Mouse (Mus musculus) thymus, postnatal 36 days (tissue): ENCODE measurements at regions not wholly inside any gene's neighbourhood (a gene's known extent, or its start where the extent isn't known, plus 50 kb on each side); places are given as distances from the start of the nearest gene placed in this dataset.

Source experiments
- DNase-seq, 2 experiments: peaks; one replicate each; pipeline ENCODE4 v3.0.0; 2022; ENCODE audit warnings: mixed read lengths in 2 of 2

DNA sequence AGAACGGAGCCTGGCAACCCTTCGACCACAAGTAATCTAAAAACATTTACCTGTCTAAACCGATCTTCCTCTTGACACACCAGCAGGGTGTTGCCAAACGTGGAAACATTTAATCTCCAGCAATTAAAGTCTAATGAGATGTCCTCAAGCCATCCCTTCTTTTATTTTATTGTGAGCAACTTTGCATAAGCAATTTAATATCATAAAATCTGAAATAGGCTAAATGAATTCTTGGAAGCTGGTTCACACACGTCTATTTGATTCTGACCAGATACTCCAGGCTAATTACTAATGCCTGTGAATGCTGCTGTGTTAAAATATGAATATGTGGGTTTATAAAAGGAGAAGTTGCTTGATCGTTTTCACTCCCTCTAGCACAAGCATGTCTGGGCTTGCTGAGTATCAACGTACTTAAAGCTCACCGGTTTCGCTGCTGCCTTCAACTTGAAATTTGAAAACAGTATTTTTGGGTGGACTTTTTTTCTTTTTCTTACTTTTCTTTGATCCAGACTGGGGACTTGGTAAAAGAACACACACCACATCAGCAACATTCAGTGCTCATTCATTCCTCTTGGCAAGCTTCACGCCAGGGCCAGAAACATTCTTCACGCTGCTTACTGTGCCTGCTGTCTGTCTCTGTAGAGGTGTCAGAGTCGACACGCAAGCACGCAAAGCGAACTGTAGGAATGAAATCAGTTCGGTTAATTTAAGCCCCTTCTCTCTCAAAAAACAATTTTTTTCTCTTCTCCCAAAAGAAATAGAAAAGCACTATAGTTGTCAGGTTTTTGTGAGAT lies 194.4 kb downstream of the Npr3 start:
- no peak for DNase-seq

DNA sequence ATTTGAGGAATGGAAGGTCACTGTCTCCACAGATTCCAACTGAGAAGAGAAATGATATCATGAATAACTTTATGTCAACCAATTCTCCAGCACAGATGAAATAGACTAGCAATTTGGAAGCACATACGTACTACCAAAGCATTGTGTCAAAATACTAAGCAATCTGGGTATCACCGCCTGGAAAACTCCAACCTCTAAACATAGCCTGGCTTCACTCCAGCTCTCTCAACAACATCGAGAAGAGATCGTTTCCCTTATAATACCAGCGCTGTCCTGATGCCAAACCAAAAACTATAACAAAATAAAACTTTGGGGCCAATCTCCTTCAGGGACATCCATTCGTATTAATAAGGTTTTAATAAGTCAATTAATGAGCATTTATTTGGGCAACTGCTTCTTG lies 205.8 kb downstream of the Npr3 start:
- no peak for DNase-seq

DNA sequence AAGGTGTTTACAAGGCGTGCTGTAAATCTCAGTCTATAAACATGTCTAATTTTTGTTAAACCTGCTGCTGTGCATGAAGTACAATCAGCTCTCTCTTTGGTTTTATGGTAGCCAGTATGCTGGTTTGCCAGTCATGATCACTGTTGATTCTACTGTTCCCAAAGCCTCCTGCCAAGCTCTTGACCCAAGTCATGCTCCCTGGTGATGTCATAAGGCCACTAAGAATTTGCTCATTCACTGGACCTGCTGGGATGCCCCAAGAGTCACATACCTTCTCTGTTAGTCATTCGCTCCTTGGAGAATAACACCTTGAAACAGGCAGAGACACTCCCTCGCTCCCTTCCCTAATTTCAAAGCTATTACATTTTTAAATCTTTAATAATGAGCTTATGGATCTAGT lies 207.2 kb downstream of the Npr3 start:
- no peak for DNase-seq

DNA sequence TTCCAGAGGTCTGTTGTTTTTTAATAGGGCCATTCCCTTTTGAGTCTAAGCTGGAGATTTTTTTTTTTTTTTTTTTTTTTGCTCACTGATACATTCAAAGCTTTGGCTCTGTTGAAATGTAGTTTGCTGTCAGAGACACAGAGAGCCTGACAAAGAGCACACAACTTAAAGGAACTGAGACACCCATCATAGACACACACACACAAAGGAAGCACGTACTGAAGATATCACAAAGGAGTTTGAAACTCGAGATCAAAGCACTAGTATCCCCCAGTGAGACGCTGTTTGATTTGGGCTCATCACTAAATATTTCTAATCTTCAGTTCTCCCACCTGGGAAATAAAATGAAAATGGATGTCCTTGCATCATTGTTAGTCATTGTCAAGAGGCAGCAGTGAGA lies 210.0 kb downstream of the Npr3 start:
- DNase-seq = no peak

DNA sequence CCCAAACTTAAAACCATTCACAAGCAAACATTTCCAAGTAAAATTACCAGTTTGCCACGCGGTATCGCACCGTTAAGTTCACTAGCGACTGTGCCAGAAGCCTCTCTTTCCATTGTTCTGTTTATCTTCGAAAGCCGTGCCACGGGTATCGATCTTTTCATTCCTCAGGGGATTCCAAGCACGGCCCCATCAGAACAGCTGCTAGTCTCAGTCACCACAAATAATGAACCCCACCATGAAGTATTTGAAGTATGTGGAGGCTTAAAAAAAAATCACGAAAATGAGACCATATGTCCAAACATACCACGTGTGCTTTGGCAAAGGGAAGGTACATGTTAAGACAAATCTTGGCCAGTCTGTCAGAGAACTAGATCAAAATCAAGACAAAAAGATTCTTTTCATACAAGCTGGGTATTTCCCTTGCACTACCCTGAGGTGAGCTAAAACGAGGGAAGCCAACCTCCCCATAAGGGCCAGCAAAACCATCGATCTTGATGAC lies 213.3 kb downstream of the Npr3 start:
- no peak for DNase-seq

DNA sequence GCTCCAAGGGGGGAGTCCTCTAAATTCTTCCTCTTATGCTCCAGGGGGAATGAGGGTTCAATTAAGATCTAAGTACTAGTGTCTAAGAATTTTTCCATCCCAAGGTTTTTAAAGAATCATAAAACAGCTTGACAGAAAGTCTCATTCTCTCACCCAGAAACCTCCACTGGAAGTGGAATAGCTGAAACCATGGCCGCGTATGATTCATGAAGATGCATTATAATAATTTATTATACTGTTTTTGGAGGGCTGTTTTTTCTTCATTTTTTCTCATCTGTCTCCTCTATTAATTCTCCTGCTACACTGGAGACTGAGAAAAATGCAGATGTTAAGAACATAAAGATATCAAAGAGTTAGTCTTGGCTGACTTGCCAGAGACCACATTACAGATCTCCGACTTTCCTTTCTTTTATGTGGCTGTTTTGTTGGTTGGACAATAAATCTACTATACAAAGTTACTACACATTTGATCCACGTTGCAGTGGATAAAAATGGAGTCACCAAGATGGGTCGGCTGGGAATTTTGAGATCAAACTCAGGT lies 242.2 kb downstream of the Npr3 start:
- DNase-seq = no peak

DNA sequence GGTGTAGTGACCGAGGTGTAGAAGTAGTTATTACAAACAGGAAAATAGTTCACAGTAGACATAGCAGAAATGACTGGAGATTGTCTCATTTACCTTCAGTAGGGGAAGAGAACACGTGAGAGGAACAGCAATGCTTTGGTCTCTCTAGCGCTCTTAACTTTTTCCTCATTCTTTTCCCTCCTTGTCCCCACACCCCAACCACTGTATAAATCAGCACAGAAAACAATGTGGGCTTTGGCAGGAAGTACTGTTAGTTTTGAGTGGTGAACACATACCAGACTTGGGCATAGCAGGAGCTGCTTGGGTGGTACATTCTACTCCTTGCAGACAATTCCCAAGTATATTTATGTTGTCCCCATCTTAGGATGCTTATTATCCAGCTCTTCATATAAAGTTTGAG lies 251.9 kb downstream of the Npr3 start:
- no peak for DNase-seq

DNA sequence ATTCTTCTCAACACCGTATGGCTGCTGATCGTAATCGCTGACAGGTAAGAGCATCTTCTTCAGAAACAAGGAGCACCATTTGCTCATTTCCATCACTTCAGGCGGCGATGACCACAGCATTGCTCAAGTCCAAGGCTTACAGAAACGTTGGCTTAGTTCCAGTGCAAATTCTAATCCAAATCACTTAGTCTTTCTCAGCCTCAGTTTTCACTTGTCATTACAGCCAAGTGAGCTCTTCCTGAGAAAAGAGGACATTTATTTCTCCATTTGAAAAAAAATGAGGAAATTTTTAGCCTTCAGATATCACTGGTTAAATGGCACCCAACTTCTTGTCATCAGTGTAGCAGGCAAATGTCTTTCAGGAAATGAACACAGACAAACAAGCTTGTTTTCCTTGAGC lies 246.8 kb upstream of the Tars start:
- DNase-seq = no peak

DNA sequence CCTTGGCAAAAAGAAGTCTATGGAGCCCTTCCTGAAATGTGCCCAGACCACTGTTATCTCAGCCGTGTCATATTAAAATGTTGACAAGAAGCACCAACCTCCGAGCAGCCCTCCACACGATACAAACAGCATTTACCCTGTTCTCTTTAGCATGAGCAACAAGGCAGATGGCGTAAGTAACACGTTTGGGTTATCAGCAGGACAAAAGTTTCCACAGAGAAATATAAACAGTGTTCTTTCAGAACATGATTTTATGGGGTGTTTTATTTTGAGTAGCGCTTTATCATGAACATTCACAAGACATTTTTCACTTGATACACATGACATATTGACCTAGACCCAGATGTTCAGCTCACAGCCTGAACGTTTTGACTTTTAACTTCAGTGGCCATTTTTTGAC lies 245.3 kb upstream of the Tars start:
- DNase-seq = no peak

DNA sequence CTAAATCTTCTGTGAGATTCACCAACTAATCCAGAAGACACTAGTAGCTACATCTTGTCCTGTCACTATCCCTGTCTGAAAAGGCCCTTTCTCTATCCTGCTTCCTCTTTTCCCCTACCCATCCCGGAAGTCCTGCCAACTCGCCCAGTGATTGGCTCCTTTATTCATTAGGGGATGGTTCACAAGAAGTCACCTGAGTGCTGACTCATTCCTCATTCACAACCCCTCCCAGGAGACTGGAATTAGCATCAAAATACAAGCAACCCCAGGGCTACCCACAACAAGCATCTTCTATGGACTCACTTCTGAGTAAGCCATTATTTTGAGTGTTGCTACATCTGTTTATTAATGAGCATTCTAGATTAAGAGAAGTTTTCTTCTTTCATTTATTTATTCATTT lies 231.2 kb upstream of the Tars start:
- DNase-seq = no peak

DNA sequence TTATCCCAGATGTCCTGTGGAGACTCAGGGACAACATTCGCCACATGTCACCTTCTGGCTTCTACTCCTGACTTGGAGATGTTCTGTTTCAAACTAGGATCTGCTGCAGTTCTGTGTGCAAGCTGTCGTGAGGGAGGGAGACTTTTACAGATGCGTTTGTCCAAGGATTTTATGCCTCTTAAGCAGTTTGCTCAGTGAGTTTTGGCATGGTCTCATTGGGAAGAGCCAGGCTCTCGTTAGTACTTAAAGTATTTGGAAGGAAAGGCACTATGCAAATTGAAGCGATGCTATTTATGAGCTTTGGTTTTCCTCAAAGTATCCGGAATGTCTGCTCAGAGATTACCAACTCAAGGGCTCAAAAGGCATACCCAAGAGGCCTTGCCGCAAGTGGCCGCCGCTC lies 227.0 kb upstream of the Tars start:
- no peak for DNase-seq

DNA sequence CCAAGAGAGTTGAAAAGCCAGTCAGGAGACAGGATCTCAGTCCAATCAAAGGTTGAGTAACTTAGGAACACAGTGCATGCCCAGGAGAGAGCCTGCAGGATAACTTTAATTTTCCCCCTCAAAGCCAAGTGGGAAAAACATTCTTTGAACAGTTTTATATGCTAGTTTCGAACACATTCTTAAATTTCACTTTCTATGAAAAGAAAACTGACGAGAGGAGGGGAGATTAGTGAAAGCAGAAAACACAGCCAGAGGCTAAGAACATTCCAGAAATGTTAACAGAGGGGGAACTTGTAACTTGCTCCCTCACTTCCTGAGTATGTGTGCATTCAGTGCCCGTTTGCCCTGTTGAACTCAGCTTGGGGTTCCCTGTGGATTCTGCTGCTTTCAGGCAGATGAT lies 213.0 kb upstream of the Tars start:
- DNase-seq = no peak

DNA sequence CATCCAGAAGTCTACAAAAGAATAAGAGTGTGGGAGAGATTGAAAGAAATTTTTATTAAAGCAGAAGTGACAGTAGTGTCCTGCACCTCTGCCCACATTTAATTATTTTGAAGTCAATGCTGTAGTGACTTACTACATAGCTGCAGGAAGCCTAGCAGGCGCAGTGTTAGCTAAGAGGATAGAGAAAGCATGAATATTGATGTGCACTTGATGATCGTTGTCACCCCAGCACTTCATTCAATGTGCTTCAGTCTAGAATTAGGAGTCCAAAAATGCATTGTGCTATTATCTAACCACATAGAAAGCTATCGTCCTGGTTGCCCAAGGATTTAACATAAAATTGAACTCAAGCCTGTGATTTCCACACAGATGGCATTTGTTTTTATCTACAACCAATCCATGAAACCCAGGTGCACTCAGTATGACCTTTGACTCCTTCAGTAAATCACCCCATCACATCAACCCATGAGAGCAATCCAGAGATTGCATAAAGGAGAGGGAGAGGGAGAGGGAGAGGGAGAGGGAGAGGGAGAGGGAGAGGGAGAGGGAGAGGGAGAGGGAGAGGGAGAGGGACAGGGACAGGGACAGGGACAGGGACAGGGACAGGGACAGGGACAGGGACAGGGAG lies 210.7 kb upstream of the Tars start:
- no peak for DNase-seq

DNA sequence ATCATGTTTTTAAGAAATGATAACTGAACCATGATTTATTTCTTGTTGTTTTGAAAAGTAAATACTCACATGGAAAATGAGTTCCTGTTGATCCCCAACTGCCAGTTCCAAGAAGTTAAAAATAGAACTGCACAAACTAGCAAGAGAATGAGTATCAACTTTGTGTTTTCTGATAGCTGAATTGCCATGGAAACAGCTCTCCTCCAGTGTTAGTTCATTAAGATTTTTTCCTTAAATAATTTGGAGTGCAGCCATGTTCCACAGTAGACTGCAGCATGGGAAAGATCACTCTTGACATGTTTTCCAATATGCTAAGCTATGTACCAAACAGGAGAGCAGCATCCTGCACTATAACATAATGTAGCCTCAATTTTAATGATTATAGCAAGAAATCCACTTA lies 208.0 kb upstream of the Tars start:
- DNase-seq = no peak

DNA sequence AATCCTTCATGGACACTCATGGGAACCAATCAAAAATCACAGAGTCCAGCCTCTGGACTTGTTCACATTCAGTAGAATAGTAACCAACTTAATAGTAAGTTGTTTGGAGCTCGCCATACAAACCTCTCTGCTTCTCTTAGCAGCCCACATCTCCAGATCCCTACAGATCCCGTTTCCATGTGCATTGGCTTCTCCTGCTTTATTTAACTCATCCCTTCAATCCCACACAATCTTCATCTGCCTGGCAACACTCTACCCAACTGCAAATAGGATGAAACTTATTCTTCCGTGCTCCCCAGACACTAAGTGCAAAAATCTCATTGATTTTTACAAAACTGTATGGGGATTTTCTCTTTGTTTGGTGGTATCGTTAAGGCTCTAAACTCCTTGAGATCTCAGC lies 206.2 kb upstream of the Tars start:
- no peak for DNase-seq

DNA sequence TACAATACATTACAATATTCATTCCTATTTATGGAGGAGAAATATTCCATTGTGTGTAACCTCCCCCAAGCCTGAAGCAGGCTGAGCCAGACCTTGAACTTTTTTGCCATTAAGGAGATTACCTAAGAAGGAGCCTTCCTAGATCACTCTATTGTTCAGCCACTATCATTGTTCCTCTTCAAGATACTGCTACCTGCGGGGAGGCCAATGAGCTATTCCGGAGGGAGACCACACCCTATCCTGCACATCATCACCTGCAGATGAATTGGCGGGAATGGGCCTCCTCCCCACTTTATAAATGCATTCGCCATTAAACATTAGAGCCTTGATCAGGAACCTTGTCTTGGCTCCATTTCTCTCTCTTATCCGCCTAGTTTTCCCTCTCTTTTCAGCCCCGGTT lies 197.6 kb upstream of the Tars start:
- DNase-seq = no peak

DNA sequence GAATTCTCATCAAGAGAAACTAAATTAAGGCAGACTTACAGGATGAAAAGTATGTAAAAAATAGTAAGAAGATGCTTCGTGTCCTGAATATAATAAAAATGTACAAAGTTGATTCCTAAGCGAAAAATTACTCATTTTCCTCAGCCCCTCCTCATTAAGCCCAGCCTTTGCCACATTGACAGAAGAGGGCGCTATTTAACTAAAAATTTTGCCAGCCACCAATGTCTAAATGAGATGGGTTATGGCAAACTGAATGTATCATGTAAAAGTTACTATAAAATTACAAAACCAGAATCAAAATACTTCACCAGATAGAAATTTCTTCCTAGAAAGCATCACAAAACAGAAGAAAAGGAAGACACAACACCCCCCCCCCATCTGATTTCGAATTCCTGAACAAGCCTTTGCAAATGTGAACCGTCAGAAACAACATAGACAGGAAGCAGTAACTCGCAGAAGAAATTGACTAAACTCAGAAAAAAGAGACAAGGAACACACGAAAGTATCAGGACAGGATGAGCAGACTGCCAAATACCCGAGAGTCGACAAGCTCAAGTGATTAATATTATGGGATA lies 191.2 kb upstream of the Tars start:
- DNase-seq = no peak

DNA sequence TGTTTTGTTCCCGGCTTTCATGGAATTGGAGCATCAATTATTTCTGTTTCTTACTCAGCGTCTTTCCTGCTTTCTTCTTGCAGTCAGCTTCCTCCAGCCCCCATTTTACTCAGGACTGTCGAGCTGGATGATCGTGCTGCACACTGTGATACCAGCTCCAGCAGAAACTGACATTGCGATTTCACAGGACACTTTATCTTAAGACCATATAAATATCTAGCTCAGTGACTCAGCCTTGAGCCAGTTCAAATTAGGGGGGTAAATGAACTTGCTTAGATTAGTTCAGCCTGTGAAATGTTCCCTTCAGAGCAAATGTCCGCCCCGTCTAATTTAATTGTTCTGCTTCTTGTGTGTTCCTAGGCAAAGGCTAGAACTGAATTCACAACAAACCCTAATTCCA lies 190.3 kb upstream of the Tars start:
- DNase-seq = no peak

DNA sequence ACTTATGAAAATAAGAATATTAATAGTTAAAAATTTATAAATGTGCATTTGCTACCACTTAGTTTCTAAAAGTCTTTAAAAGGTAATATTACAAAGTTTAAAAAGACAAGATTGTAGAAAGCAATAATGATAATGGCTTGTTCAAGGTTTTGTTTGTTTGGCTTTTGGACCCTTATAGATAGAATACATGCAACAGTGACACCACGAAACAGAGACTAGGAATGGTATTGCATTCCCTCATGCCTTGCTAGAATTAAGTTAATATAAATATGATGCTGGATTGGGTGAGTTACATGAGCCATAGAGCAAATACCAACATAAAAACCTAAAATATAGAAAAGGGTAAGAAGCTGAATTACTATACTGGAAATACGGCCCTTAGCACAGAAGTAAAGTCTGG lies 186.9 kb upstream of the Tars start:
- no peak for DNase-seq

DNA sequence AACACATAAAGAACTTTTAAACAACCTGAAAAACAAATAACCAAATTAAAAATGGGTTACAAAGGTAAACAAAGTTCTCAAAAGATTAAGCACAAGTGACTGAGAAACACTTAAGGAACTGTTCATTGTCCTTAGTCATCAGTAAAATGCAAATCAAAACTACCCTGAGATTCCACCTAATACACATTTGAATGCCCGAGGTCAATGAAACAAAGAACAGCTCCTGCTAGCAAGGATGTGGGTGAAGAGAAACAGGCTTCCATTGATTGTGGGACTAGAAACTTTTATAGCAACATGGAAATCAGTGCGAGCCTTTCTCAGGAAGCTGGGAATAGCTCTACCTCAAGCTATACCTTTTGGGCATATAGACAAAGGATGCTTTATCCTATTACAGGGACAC lies 184.7 kb upstream of the Tars start:
- DNase-seq = no peak

DNA sequence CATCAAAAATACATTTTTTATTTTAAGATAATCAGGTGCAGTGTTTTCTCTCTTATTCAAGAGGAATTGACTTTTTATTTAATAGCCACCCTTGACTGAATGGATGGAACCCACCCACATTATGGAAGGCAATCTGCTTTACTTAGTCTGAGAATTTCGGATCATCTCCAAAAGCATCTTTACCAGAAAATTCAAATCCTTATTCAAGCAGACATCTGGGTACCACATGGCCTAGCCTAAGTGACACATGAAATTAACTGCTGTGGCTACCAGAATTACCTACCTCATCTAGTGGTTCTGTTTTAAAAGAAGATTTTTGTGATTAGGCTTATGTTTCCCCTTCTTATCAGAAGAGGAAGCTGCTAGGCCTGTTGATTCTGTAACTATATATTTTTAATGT lies 178.9 kb upstream of the Tars start:
- no peak for DNase-seq

DNA sequence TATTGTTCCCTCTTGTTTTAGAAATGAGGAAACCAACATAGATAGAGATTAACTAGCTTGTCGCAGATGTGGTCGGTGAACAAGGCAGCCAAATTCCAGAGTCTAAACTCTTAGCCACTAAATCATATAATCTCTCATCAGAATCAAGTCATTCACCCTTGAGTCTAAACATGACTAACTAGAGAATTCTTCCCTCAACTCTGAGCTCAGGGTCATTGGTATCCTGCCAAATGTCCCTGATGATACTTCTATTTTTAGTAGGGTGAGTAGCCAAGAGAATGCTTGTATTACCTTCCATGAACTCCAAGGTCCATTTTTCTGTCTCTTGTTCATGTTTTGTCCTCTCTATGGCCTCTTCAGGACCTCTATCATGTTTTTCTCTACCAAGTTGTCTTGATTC lies 174.9 kb upstream of the Tars start:
- DNase-seq = no peak

DNA sequence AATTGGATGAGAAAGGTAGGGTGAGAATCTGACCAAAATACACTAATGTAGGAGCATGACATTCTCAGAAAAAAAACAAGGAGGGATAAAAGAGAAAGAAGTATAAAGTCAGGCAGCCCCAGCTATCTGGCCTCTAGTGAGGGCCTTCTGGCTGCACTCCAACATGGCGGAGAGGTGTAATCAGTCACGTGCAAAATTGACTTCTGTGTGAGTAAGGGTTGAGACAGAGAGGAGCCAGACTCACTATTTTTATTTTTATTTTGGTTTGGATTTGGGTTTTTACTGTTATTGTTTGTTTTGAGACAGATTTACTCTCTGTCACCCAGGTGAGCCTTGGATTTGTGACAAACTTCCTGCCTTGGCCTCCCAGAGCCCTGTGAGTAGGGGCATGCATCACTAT lies 174.0 kb upstream of the Tars start:
- no peak for DNase-seq

DNA sequence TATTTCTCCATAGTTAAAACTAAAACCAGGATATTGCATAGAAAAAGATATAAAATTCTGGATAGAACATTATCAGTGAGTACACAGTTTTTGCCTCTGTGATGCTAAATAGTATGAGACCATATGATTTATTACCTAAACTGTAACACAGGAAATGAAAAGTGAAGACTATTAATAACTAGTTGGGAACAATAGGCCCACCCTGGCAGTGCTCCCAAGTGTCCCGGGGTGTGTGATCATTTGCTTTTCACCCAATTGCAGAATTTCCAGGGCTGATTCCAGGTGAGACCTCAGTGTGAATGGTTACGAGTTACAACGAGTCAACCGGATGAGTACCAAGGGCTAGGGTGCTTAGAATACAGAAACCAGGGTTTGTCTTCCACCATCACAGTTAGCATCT lies 172.6 kb upstream of the Tars start:
- DNase-seq = no peak
